Mouse (Mus musculus) left cerebral cortex, adult 18-20 months (tissue): ENCODE results near the gene Faah. TPM values are rescaled to one million over a fixed set of nuclear protein-coding genes. Genes with fewer than 3 reads are reported as not detected.

Source experiments
- DNase-seq, 2 experiments: peaks; one replicate each; pipeline ENCODE4 v3.0.0; 2021 to 2022; ENCODE audit warnings: low spot score in 2 of 2, mixed read lengths in 1 of 2
- total RNA-seq, 2 experiments: library from RNA; stranded (reverse); gene quantifications; 2 replicates each; pipeline ENCODE4 v1.2.3; 2021

The Faah gene
- total RNA-seq, 2 experiments from 2014 or later = 85.2 to 101 TPM

GRCm38 (mm10) chr4:115953559-115953958, 64.2 kb downstream of the Faah start:
- no peak for DNase-seq

- peak; percentile 70 to 77 for DNase-seq
These were observed 65.0 kb downstream of the Faah start for GRCm38 (mm10) chr4:115952758-115953157.

- DNase-seq = no peak
These were observed 73.9 kb downstream of the Faah start for GRCm38 (mm10) chr4:115943669-115944314.

DNA sequence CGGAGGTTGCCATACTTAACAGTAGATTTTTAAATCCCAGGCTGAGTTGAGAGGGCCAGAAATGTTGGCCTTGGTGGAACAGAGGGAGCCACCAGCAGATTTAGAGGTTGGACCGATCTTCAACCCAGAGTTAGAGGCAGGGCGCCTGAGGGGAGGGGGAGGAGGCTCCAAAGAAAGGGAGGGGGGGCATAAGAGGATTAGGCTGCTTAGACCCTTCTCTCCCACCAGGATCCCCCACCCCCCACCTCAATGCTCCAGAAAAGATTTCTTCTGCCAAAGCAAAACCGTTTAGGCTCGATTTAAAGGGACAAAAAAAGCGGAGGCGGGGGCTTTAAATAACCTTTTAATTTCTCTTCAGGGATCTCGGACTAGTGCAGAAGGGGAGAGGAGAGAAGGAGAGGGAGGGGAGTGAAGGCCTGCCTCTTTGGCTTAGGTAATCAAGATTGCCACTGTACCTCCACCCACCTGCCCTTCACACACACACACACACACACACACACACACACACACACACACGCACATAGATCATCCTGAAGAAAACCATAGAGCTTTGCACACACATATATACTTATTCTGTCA, 76.4 kb downstream of the Faah start:
- no peak for DNase-seq

DNA sequence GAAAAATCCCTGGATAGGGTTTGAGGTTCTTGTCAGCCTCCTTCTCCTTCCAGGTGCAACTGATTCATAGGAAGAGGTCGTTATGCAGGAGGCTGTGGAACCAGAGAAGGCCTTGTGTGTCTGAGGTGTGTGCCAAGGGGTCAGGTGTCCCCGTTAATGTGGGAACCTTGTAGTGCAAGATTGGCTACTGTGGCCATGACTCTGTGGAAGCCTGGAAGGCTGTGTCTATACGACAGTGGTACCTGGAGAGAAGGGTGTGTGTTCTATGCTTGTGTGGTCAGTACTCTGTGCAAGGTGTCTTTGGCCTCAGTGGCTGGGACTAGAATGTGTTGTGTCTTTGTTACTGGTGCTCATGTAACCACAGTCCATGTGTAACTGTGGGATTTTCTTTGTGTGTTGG, 77.0 kb downstream of the Faah start:
- no peak for DNase-seq

GRCm38 (mm10) chr4:115939295-115940102, 78.2 kb downstream of the Faah start, which contains the start of gene Dmbx1:
Gene Dmbx1 (minus strand): TSS chr4:115939926.
- DNase-seq = peak in 1 of 2 experiments; percentile 8

DNA sequence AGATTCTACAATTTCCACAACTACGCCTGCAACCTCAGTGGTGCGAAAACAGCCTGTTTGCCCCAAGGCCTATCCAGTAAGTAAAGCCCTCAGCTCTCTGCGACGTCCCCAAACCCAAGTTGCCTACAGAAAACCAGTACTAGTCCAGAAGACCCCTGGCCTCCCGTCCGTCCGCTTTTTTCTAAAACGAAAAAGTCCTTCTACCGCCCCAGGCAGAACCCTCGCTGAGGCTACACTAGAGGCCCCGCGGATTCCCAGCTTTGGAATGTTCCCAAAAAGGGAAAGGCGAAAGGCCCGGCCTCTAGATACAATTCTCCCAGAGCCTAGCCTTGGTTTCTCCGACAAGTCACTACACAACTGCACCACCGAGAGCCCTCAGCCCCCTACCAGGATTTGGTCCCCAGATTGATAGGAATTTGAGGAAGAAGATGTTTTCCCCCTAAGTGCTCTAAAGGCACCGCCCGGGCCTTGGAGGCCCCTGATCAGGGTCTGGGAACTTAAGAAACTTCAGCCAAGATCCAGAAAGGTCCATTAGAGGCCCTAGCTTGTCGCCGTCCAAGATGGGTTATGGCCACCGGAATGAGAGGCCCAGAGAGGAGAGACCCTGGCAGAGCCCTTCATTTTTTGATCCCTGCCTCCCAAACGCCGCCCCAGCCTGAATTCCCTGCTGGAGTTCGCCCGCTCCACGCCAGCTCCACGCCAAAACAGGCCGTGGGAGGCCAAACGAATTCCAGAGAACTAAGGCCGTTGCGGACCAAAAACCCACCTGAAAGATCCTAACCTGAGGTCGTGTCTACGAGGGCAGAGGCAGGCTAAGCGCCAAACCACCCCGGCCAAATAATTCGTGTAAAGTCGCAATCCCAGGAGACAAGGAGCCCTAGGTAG, 79.2 kb downstream of the Faah start:
- peak in 1 of 2 experiments; percentile 37 for DNase-seq

- no peak for DNase-seq
These were observed 80.4 kb downstream of the Faah start for GRCm38 (mm10) chr4:115937061-115937976.

- no peak for DNase-seq
These were observed 81.1 kb downstream of the Faah start for GRCm38 (mm10) chr4:115936646-115937045.

DNA sequence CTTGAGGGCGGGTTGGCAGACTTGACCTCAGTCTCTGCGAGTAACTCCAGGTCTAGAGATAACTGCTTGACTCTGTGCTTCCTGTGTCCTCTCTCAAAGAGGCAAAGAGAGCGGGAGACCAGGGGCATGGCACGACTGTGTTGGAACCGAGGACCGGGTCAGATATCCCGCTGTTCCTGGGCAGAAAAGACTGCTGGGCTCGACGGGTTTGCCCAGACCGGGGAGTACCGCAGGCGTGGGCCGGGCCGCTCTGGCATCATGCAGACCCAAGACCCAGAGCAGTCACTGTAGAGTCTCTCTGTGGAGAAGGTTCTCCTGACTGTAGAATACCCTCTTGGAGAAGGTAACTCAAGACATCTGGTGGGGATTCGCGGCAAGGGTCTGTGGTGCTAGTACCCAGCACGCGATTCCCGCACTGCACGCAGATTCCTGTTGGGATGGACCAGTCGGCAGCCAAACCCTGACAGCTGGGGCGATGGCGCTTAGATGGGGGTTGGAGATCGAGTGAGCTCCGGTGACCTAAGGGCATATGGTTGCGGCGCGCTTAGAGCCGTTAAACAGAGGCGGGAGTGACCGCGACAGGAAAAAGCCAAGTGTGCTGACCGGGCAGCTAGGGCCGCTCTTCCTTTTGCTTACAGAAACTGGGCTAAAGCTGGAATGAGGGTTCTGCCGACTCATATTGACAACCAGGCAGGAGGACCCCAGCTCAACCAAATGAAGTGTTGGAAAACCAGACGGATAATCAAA, 81.7 kb downstream of the Faah start:
- no peak for DNase-seq

DNA sequence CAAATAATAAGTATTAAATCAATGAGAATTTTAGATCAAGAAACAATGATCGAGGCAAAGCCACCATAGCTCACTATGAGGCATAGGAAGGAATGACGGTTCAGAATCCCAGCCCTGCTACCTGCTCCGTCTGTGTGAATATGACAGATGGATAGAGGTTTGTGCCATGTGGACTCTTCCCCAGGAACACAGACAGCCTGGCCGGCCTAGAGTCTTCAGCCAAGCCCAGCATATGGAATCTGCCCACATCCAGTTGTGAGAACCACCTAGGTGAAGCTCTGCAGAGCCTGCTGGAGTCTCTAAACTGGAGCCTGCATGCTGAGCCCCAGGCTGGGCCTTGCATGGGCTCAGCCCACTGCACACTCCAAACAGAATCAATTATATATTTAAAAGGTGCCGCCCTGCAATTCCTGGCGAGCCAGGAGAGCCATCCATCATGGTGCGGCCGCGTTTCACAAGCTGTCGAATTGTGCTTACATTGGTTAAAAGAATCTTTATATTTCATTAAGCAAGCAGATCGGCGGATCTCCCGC, 86.1 kb downstream of the Faah start:
- no peak for DNase-seq

DNA sequence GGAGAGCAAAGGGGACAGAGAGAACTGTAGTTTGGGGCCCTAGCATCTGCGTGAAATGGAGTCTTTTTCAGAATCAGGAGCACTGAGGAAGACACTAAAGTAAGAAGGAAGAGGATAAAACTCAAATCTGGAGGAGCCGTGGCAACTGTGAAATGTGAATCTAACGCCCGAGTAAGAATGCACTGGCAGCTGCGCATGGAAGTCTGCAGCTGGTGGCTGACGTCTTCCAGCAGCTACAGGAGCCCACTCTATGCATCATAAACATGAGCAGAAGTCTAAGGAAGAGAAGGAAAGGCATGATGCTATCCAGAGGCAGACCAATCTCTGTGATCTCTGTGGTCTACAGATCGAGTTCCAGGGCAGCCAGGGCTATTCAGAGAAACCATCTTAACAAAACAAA, 90.1 kb downstream of the Faah start:
- no peak for DNase-seq

- no peak for DNase-seq
These were observed 94.4 kb downstream of the Faah start for GRCm38 (mm10) chr4:115923262-115923880.

- DNase-seq = no peak
These were observed 95.0 kb downstream of the Faah start for GRCm38 (mm10) chr4:115922688-115923087.

- DNase-seq = no peak
These were observed 97.8 kb downstream of the Faah start for GRCm38 (mm10) chr4:115919911-115920310.
